Mouse (Mus musculus) stomach, postnatal 0 days (tissue): Measurements from ENCODE around the gene Gnai1.

Experiments used
- CTCF ChIP-seq: IDR thresholded peaks from 2 replicates; pipeline ENCODE4 v1.5.1; 2016; ENCODE audit warnings: antibody characterized with exemption, low read depth, mild to moderate bottlenecking, moderate library complexity
- EP300 ChIP-seq: optimal IDR thresholded peaks from 2 replicates; pipeline ENCODE3; 2016; ENCODE audit warnings: antibody characterized with exemption

DNA sequence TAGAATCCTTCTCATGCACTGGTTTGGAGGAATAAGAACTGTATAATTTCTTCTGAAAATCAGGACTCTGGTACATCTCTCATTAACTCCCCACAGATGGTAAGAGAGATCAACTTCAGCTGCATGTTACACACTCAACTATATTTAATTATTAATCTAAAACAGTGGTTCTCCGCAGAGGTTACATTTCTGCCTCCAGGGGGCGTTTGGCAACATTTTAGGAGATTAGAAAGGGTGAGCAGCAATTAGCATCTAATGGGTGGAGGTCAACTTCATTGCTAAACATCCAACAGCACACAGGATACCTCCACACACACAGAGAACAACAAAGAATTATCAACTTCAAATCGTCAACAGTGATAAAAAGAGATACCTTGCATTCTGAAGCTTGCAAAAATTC is 2.0 kb downstream of the Gnai1 start:
- TF ChIP-seq CTCF (peak; percentile 78), EP300 (no peak)
